Mouse (Mus musculus) spleen, adult 2 months (tissue): Measurements from ENCODE around the gene Eif2b3. TPM values are rescaled to one million over a fixed set of nuclear protein-coding genes. Genes with fewer than 3 reads are reported as not detected.
A peak's percentile ranks its signal among the peaks of the same experiment; 100 is the strongest.

Experiments
- DNase-seq, 2 experiments: peaks; one replicate each; pipeline versions ENCODE4 v3.0.0 to v3.0.0-alpha.2; 2012 to 2021; ENCODE audit warnings: low spot score in 2 of 2, low read depth in 1 of 2
- H3K27ac ChIP-seq: fragments of 200-500 bp; 2 replicates; pipeline ENCODE4 v1.5.1; 2012; ENCODE audit warnings: low read length, inconsistent platforms; ENCODE audit not compliant: insufficient read depth
- H3K27me3 ChIP-seq: fragments of 200-500 bp; 2 replicates; pipeline ENCODE4 v1.6.1; 2012; ENCODE audit warnings: mild to moderate bottlenecking, moderate library complexity, low read length, inconsistent platforms; ENCODE audit not compliant: control insufficient read depth, insufficient read depth
- H3K36me3 ChIP-seq: fragments of 200-500 bp; 2 replicates; pipeline ENCODE4 v1.6.1; 2012; ENCODE audit warnings: mild to moderate bottlenecking, low read length, inconsistent platforms; ENCODE audit not compliant: control insufficient read depth, insufficient read depth
- H3K4me1 ChIP-seq: fragments of 200-500 bp; 2 replicates; pipeline ENCODE4 v1.6.1; 2011; ENCODE audit warnings: inconsistent platforms; ENCODE audit not compliant: control insufficient read depth, insufficient read depth, insufficient read length
- H3K4me3 ChIP-seq: fragments of 200-500 bp; 2 replicates; pipeline ENCODE4 v1.5.1; 2011; ENCODE audit warnings: mild to moderate bottlenecking, inconsistent platforms; ENCODE audit not compliant: insufficient read depth, insufficient read length; ENCODE audit errors: extremely low read depth
- CTCF ChIP-seq: fragments of 200-500 bp; IDR thresholded peaks from 2 replicates; pipeline ENCODE4 v1.5.1; 2011; ENCODE audit warnings: mild to moderate bottlenecking, inconsistent platforms; ENCODE audit not compliant: insufficient read depth, insufficient read length, insufficient replicate concordance; ENCODE audit errors: extremely low read depth
- POLR2A ChIP-seq: fragments of 200-500 bp; IDR thresholded peaks from 2 replicates; pipeline ENCODE4 v1.6.1; 2011; ENCODE audit warnings: low read depth, low read length, inconsistent platforms
- WGBS: fragments of 180-500 bp; shearing (Covaris S2); methylation state at CpG from one replicate; pipeline ENCODE4 v1.1.7; 2018; 5-methylcytosine and 5-hydroxymethylcytosine counted together
- polyA plus RNA-seq: library from polyadenylated mRNA; depleted of rRNA; stranded (reverse); fragments of >200 nt; gene quantifications from 2 replicates; pipeline ENCODE4 v1.2.3, GENCODE M21; 2012

Eif2b3 gene
- polyA plus RNA-seq, 1 experiment: 3.6 TPM

DNA sequence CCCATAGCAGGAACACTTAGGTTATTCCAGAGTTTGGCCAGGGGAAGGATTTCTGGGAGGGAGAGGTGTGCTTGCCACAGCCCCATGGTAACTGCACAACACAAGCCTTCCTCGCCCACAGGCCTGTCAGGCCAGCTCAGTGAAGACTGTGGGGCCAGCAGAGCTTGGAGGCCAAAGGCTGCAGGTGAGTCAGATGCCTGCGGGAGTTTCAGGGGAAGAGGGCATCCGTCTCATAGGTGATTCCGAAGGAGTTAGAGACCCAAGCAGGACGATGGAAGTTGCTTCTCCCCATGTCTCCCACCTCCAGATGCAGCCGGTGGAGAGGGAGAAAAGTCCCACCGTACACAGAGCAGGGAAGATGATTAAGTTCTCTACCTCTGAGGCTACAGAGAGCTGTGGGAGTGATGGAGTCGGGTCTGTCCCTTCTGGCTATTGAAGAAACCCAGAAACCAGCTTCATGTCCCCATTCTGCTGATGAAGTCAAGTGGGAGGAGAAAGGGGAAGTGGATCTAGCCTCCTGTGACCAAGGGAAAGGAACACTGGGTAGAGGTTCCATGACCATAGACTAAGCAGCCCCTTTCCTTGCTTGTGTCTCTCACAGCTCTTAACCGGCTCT is 107.6 kb downstream of the Eif2b3 start, which contains the start of gene Tctex1d4:
Tctex1d4 (plus strand) TSS at position 120 of the 616 bp plus-strand sequence.
- DNase-seq: peak in 1 of 2 experiments; percentile 35
- H3K4me3 ChIP-seq: no peak within 1 kb of the TSS; the same call in 1 of the 2 replicates
- H3K36me3 ChIP-seq: peaks cover 7% of the 10 kb centered on the region; the same call in 1 of the 2 replicates
- TF ChIP-seq CTCF: no peak
- H3K27ac ChIP-seq: peak within 1 kb of the TSS; percentile 97
- H3K4me1 ChIP-seq: peaks cover 41% of the 10 kb centered on the region
- 73% methylated on average over 9 of the region's 9 CpGs for WGBS
- no peaks in the 10 kb centered on the region for H3K27me3 ChIP-seq

DNA sequence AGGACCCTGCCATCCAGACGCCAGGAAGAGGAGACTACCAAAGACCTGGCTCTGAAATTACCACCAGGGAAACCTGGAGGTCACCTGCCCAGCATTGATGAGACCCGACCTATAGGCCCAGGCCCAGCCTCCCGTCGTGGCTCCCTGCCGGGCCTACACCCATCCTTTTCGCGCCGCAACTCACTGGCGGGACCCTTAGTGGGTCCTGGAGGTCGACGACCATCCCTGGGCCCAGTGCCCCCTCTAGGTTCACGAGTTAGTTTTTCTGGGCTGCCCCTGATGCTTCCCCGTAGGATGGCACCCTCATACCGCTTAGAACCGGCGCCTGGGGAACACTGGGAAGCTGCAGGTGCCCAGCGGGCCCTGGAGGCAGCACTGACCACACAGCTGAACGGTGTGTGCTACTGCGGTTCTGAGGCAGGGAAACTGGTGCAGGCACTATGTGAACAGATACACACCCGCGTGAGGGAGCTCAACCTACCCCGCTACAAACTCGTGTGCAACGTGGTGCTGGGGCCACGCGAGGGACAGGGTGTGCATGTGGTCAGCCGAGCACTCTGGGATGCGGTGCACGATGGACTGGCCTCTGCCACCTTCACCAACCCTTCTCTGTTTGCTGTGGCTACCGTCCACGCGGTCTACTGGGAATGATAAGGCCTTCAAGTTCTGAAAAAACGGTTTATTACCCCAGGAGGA is 108.9 kb downstream of the Eif2b3 start:
- DNase-seq: no peak
- TF ChIP-seq POLR2A (no peak), CTCF (no peak)
- H3K4me1 ChIP-seq: peaks cover 42% of the 10 kb centered on the region
- H3K36me3 ChIP-seq: peaks cover 7% of the 10 kb centered on the region; the same call in 1 of the 2 replicates
- 94% methylated on average over 31 of the region's 33 CpGs for WGBS
- no peak overlapping the region for H3K4me3 ChIP-seq
- H3K27ac ChIP-seq: no peak overlapping the region
- H3K27me3 ChIP-seq: no peaks in the 10 kb centered on the region

DNA sequence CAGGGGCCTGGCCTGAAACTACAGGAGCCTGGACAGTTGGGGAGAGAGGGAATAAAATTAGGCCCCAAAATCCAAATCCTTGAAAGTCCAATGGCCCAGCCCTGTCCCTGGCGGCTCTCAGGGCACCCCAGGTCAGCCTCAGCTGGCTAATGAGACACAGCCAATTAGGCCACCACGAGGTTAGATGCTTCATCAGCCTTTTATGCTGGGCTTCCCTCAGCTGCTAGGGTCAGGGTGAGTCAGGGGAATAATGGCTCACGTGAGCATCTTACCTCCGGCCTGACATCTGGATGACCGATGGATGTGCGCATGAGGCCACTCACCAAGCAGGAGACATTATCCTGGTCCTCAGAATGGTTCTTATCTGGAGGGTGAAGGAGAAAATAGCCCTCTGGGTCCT is 111.6 kb downstream of the Eif2b3 start:
- no peak overlapping the region for H3K4me3 ChIP-seq
- H3K4me1 ChIP-seq: peaks cover 21% of the 10 kb centered on the region; the same call in 1 of the 2 replicates
- no peak for DNase-seq
- no peaks in the 10 kb centered on the region for H3K27me3 ChIP-seq
- peaks cover 7% of the 10 kb centered on the region; the same call in 1 of the 2 replicates for H3K36me3 ChIP-seq
- H3K27ac ChIP-seq: no peak overlapping the region
- TF ChIP-seq CTCF (no peak), POLR2A (no peak)
- WGBS: 87% methylated on average over 6 of the region's 6 CpGs

DNA sequence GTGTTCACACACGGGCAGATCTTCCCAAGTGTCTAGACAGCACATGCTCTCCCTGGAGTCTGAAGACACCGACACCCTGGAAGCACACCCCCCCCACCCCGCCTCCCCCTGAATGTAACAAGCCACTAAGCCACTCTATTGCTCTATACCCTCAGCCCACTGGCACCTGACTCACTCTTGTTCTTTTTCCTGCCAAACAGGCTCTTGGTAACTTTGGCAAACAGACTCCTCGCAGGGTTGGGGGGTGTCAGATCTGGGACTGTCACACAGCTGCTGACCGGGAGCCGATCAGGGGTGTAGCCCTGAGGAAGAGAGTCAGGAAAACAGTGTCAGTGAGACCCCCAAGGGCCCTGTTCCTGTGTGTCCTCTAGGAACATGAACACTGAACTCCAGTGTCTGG is 112.0 kb downstream of the Eif2b3 start:
- Histone ChIP-seq H3K27ac (no peak overlapping the region), H3K4me1 (peaks cover 18% of the 10 kb centered on the region; the same call in 1 of the 2 replicates), H3K27me3 (no peaks in the 10 kb centered on the region), H3K36me3 (peaks cover 7% of the 10 kb centered on the region; the same call in 1 of the 2 replicates), H3K4me3 (no peak overlapping the region)
- no peak for TF ChIP-seq POLR2A
- no peak for TF ChIP-seq CTCF
- no peak for DNase-seq
- 89% methylated on average over 6 of the region's 6 CpGs for WGBS

DNA sequence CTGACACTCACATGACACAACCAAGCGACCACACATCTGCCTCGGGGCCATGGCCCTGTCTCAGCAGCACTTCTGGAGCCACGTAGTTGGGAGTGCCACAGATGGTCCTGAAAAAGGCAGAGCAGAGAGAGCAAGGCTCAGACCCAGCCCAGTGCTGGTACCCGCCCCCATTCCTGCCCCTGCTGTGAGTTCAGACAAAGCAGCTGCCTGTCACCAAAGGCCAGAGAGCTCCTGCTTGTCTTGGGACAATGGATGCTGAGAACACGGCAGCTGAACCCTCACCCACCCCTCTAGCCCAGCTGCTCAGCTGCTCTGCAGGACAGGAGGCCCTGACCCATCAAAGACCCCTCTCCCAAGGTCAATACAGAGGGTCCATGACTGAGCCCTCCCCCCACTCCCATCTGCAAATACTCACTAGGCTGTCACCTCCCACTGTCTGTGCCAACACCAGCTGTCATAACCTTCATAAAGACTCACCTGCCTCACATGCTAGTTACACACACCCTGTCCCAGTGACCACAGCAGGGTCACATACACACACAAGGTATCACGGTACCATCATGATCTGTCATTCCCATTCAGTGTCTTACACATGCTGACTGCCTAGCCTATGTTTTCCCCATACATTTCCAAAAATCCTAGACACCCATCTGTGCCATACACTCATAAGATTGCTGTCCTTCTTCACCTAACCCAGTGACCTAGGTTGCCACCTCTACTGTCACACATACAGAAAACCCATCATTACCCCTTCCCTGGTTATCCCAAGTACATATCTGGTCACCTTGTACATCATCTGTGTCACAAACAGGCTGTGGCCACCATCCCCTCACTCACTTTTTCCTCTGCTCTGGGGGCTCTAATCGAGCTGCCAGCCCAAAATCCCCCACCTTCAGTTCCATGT is 112.9 kb downstream of the Eif2b3 start:
- no peak for TF ChIP-seq POLR2A
- no peak for TF ChIP-seq CTCF

DNA sequence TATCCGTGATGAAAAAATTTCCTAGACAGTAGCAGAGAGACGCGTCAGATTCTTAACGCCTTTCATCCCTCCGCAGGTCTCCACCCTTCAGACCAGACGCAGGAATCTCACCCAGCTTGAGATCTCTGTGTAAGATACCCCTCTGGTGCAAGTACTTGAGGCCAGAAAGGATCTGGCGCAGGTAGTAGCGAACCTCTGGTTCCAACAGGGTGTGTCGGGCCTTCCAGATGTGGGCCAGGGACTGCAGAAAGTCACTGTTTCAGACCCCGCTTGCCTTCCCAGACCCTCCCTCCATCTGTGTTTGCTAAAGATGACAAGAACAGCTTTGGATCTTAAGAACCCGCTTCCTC is 113.6 kb downstream of the Eif2b3 start:
- no peak overlapping the region; the same call in 1 of the 2 replicates for H3K4me3 ChIP-seq
- WGBS: 78% methylated on average over 11 of the region's 11 CpGs

More for the DNA sequence above, 112.9 kb downstream of the Eif2b3 start:
- Histone ChIP-seq H3K36me3 (peaks cover 7% of the 10 kb centered on the region; the same call in 1 of the 2 replicates), H3K4me3 (no peak overlapping the region), H3K27ac (no peak overlapping the region), H3K27me3 (no peaks in the 10 kb centered on the region), H3K4me1 (peaks cover 9% of the 10 kb centered on the region; the same call in 1 of the 2 replicates)
- 83% methylated on average over 7 of the region's 7 CpGs for WGBS
- no peak for DNase-seq

More for the DNA sequence above, 113.6 kb downstream of the Eif2b3 start:
- Histone ChIP-seq H3K27me3 (no peaks in the 10 kb centered on the region), H3K27ac (no peak overlapping the region), H3K4me1 (peaks cover 9% of the 10 kb centered on the region; the same call in 1 of the 2 replicates), H3K36me3 (peaks cover 7% of the 10 kb centered on the region; the same call in 1 of the 2 replicates)
- TF ChIP-seq CTCF: no peak
- no peak for TF ChIP-seq POLR2A
- DNase-seq: no peak
